Mouse (Mus musculus) neural tube, embryonic 10.5 days (tissue): ENCODE data around the gene Kcnip1.

Experiments
- DNase-seq: peaks from one replicate; pipeline ENCODE4 v3.0.0-alpha.2; 2017; ENCODE audit warnings: low spot score; ENCODE audit errors: extremely low spot score

Kcnip1 gene

GRCm38 (mm10) chr11:33938561-33939274 is 54.2 kb downstream of the Kcnip1 start:
- no peak for DNase-seq

GRCm38 (mm10) chr11:33937641-33938040 is 55.3 kb downstream of the Kcnip1 start:
- no peak for DNase-seq

GRCm38 (mm10) chr11:33934286-33934685 is 58.7 kb downstream of the Kcnip1 start:
- DNase-seq: no peak

- no peak for DNase-seq
Measured at GRCm38 (mm10) chr11:33932386-33933111, 60.4 kb downstream of the Kcnip1 start.

GRCm38 (mm10) chr11:33931836-33932385 is 61.0 kb downstream of the Kcnip1 start:
- DNase-seq: peak; percentile 52

GRCm38 (mm10) chr11:33929412-33929811 is 63.5 kb downstream of the Kcnip1 start:
- DNase-seq: no peak

GRCm38 (mm10) chr11:33928658-33929057 is 64.3 kb downstream of the Kcnip1 start:
- DNase-seq: peak; percentile 62

- DNase-seq: no peak
Measured at GRCm38 (mm10) chr11:33927836-33928235, 65.1 kb downstream of the Kcnip1 start.

GRCm38 (mm10) chr11:33927321-33927720 is 65.6 kb downstream of the Kcnip1 start:
- DNase-seq: no peak

- DNase-seq: no peak
Measured at GRCm38 (mm10) chr11:33926551-33926950, 66.4 kb downstream of the Kcnip1 start.

GRCm38 (mm10) chr11:33925778-33926177 is 67.2 kb downstream of the Kcnip1 start:
- DNase-seq: no peak

GRCm38 (mm10) chr11:33923031-33923430 is 69.9 kb downstream of the Kcnip1 start:
- DNase-seq: no peak

- no peak for DNase-seq
Measured at GRCm38 (mm10) chr11:33921451-33921850, 71.5 kb downstream of the Kcnip1 start.

- DNase-seq: no peak
Measured at GRCm38 (mm10) chr11:33919826-33920225, 73.1 kb downstream of the Kcnip1 start.

GRCm38 (mm10) chr11:33918424-33918823 is 74.5 kb downstream of the Kcnip1 start:
- no peak for DNase-seq

- peak; percentile 81 for DNase-seq
Measured at GRCm38 (mm10) chr11:33917574-33917973, 75.4 kb downstream of the Kcnip1 start.

- no peak for DNase-seq
Measured at GRCm38 (mm10) chr11:33914216-33914615, 78.7 kb downstream of the Kcnip1 start.

- no peak for DNase-seq
Measured at GRCm38 (mm10) chr11:33913061-33913460, 79.9 kb downstream of the Kcnip1 start.

GRCm38 (mm10) chr11:33912151-33912571 is 80.8 kb downstream of the Kcnip1 start:
- DNase-seq: no peak

GRCm38 (mm10) chr11:33910982-33911381 is 82.0 kb downstream of the Kcnip1 start:
- no peak for DNase-seq

- DNase-seq: no peak
Measured at GRCm38 (mm10) chr11:33908360-33909175, 84.4 kb downstream of the Kcnip1 start.

GRCm38 (mm10) chr11:33903494-33903893 is 89.5 kb downstream of the Kcnip1 start:
- no peak for DNase-seq
